Mouse (Mus musculus) Muller cell, postnatal 12 days (primary cell): ENCODE measurements at regions not wholly inside any gene's neighbourhood (a gene's known extent, or its start where the extent isn't known, plus 50 kb on each side); places are given as distances from the start of the nearest gene placed in this dataset.
"Not testable (repeated sequence)": the region's sequence is repeated elsewhere in the genome, so short reads cannot be mapped to it uniquely, and the experiment has no call there.

ENCODE experiments used
- DNase-seq: peaks from one replicate; pipeline ENCODE4 v3.0.0-alpha.2; 2015; ENCODE audit errors: inconsistent ontology term

DNA sequence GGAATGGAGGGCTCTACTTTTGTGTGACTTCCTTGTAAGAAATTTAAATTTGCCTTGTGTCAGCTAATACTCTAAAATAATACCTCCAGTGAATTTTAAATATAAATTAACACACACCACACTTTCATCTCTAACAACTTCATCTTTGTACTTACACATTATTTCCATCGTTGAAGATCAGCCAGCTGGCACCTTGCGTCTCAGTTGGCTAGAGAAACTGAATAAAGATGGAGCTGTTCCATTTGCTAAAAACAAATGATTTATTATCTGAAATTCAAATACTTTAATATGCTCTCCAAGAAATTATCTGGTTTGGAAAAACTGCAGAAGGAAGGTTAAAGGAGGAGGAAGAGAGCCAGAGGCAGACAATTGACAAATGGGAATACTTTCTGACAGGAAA is 122.0 kb upstream of the Gm11096 start:
- DNase-seq, result no peak

DNA sequence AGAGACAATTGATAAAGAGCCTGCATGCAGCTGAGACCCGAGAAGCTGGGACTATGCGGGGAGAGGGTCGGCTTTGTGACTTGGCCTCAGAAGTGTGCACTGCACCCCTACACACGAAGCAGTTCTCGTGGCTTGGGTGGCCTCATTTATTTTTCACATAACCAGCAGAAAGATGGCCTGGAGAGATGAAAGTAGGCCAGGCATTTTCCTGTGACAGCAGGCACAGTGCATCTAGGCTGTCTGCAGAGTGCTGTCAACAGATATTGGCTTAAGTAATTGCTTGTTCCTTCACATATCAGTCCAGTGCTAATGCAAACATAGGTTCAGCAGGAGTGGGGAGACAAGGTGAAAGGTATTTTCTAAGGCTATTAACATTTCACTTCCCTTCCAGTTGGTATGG is 124.9 kb upstream of the Gm11096 start:
- no peak for DNase-seq

DNA sequence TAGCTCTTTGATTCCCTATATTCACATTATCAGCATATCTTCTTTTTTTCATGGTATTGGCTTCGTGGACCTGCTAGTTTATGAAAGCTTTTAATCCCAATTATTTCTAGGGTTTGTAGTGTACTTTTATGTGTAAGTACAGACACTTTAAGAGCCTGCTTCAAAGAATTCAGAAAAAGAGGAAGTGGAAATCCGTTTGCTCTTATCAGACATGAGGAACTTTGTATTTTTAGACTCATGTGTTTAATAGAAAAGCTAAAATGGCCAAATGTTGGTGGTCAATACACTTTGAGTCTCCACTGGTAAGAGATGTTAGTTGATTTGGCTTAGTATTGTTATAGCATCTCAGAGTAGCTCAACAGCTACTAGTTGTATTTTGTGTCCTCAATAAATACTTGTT is 135.7 kb upstream of the Gm11096 start:
- DNase-seq, result no peak

DNA sequence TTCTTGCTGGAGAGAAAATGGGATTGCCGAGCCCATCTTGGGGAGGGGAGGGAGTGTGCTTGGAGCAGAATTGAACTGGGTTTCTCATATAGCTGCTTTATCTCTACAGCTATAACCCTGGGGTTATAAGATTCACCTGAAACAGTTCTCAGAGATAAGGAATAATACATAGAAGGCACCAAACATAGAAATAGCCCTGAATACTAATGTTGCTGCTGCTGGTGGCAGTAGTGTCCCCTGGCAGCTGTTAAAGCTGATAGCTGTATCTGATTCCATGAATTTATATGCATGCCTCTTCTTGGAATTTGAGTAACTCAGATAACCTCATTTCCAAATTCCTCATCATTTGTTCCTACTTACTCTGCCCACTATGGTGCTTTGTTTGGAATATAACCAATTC is 137.0 kb upstream of the Gm11096 start:
- DNase-seq, result no peak

DNA sequence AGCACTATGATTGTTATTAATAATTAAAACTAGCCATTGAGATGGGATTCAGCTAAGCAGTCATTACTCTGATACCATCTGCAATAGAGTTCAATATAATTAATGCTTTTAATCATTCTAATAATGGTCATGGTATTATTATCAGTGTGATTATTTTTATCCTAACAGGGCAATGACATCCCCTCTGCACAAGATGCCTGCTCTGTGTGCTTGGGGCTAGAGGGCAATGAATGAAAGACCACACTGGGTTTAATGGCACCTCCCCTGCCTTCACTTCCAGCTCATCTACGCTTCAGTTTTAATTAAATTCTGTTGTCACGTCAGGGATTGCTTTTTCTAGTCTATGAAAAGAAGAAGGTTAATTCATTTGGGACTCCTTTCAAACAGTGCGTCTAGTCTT is 139.1 kb upstream of the Gm11096 start:
- DNase-seq, result no peak

DNA sequence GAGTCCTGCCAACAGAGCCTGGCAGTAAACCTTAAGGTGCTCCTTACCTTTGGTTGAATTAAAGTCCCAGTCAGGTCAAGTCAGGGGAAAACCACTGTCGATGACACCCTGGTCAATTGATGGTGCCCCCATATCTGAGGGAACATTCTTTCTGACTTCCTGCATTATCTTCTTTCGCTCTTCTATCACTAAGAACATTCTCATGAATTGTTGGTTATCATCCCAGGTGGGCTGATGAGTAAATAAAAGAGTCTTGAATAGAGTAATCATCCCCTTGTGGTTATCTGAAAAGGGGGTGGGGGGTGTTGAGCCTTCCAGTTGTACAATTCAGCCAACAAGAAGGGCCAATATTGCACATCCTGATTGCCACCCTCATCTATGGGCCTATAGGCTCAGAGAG is 149.7 kb upstream of the Gm11096 start:
- no peak for DNase-seq

DNA sequence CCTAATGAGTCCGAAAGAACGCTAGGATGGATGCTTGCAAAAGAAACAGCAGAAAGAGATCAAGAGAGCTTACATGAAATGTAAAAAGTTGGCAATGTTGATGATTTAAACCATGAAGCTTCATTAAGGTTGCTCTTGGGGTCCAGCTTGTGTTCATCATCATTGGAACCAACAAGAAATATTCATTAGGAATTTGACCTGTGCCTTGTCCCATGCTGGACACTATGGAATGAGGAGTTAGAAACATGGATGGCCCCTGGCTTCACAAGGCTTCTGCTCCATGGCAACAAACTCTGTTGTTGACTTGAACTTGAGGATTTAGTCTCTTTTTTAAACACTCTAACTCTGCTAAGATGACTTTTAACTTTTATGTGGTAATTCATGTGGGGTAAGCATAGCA is 159.0 kb upstream of the Gm11096 start:
- DNase-seq, result no peak

DNA sequence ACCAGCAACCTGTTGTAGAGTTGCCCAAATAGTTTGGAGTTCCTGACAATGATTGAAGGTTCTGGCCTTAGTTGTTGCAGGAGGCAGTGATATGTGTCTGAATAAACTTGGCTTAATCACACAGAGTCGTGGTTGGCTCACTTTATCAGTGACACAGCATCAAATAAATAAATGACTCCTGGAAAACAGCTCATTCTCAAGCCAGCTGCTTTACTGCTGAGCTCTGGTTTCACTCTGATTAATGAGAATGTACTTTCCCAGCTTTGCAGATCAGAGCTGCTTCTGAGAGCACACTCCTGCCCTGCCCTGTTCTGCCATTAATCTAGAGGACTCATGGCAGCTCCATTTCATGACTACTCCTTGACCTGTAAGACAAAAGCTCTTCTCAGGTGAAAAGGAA is 171.3 kb upstream of the Gm11096 start:
- no peak for DNase-seq

DNA sequence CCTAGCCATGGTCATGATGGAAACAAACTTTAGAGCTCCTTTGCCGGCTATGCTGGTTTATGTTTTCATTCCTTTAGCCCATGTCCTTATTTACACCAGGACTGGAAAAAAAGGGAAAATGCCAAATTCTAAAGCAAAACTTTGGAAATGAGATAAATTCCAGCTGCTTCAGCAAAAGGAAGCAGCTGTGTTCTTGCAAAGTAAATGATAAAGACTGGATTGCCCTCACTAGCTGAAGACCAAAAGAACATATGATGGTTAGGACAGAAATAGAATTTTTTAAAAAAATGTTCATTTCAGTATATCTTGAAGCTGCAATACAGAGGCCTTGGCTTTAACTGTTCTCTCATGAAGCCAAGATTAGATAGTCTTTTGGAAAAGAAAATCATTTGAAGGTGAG is 179.6 kb upstream of the Gm11096 start:
- no peak for DNase-seq

DNA sequence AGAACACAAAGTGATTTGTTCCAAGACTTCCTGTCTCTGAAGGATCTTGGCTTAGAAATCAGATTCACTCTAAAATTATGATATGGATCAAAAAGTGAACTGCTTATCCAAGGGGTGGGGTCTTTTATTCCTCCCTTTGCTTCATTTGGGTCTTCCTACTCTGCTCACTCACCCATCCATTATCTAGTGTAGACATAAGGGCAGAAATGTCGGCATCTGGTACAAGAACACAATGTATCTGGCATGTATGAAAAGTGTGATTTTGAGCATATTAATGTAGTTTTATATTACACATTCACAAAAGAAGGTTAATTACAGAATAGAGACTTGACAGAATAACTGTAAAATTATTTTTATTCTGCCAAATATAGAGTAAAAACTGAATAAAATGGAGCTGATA is 181.5 kb upstream of the Gm11096 start:
- DNase-seq, result no peak

DNA sequence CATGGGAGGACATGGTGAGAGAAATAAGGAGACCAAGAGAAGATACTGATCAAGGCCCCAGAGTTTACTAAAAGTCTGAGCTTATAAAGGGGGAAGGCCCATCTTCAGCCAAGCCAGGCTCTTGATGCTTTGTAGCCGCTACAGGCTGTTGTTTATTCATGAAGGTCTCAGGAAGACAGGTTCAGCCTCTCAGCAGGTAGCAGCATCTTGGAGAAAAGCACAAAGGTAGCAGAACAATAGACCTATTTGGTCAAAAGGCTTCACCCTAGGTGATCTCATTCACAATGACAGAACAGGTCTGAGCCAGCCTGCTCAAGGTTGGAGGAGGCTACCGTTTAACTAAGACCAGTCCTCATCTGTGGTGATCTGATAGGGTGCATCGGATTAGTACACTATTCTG is 185.5 kb upstream of the Gm11096 start:
- no peak for DNase-seq

DNA sequence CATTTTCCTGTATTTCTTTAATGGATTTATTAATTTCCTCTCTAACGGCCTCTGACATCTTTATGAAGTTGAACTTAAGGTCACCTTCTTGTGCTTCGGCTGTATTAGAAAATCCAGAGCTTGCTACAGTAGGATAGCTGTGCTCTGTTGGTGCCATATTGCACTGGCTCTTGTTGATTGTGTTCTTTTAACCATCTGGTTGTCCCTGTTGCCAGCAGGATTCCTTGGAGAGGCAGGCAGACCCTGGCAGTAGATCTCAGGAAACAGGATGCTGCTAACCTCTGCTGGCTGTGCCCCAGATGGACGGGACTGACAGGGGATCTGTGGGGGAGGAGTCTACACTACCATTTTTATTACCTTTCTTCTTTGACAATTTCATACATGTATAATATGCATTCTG is 185.9 kb upstream of the Thumpd2 start:
- DNase-seq, result no peak

DNA sequence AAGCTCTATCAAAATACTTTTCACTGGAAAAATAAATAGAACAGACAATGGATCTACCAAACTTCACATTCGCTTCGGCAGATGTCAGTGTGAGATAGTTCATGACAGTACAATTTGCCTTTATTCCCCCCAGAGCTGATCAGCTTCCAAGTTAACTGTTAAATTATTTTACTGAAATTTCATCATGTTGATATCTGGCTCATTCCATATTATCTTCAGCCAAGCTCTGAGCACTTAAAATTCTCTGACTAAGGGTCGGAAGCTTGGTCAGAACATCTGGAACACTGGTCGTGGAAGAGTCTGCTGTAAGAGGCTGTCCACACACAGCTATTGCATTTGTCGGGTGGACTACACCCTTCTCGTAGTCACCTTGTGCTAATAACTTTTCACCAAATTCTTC is 181.3 kb upstream of the Thumpd2 start:
- DNase-seq, result no peak

DNA sequence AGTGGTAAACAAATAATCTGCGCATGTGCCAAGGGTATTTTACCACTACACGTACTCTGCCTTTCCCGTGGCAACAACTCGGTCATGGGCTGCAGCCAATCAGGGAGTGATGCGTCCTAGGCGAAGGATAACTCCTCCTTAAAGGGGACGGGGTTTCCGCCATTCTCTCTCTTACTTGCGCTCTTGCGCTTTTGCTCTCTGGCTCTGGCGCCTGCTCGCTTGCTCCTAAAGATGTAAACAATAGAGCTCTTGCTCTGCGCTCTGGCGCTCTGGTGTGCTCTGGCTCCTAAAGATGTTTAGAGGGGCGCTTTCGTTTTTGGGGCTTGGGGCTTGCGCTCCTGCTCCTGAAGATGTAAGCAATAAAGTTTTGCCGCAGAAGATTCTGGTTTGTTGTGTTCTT is 166.9 kb upstream of the Thumpd2 start:
- not testable (repeated sequence) for DNase-seq

DNA sequence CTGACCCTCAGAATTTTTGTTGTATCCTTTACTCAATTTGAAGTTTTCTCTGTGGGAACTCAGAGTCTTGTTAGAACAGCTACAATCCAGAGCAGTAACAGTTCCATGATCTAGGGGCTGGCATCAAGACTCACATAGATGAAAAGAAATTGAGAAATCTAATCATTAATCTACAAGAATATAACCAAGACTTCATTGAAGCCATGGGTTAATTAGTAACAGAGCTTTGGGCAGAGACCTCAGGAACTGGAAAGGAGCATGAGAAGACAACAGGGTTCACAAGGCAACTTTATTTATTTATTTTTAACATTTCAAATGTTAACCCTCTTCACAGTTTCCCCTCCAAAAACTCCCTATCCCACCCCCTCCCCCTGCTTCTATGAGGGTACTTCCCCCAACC is 160.4 kb upstream of the Thumpd2 start:
- no peak for DNase-seq

DNA sequence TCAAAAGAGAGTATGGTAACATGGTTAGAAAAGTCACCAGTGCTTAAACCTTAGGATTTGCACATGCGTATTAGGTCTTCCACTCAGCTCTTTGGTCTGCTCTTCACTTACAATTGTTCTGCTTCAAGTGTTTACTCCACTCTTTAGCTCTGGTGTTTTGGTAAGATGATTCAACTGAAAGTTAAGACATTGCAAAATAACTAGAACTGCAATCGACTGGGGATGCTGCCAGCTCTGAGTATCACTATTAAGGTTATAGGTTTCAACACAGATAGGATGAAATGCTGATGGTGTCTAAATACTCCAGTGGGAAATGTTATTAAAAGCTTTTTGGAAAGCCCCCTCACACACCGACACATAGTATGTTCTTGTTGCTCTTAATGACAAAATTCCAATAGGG is 156.6 kb upstream of the Thumpd2 start:
- no peak for DNase-seq

DNA sequence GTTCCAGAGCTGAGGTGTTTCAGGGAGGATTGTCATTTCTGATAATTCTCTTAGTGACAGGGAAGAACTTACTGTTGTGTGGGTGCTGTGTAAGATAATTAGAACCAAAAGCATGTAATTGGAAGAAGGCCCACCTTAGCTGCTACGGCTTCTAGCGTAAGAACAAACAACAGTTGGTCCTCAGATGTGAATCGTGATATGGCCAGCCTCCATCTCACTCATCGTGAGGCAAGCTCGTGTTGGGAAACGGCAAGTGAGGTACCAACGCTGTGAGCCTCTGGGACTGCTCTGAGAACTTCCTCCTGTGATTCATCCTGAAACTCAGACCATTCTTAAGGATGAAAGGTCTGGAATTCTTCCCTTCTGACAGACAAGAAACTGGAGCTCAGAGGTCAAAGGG is 150.0 kb upstream of the Thumpd2 start:
- DNase-seq, result no peak

DNA sequence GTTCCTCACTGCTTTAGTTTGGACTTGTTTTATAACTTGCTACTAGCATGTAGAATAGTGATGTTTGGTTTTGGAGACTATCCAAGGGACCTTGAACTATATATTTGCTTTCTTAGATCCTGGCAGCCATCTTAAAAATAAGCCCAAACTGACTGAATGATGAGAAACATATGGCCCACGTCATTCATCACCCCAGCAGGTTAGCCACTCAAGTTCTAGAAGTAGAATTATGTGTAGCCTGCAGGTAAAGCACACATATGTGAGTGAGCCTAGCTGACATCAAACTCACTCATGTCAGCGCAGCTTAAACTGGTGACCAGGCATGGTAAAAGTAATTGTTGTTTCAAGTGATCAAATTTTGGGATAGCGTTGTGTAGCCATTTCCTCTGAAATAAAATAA is 147.2 kb upstream of the Thumpd2 start:
- no peak for DNase-seq

DNA sequence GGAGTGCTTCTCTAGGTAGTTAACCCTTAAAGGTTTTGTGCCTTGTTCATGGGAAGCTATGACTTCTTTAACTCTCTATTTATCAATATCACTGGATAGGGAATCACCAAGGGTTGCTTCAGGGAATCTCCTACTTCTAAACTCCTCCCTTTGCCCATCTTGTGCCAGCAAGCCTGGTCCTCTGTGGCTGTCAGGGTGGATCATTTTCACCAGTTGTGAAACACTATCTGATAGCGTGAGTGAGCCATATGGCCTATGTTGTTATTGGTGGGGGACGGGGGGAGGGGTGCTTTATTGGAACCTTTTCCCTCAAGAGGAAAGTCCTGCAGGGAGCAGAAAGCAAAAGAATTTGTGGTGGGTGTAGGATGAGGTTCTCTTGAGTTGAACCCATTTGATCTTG is 145.5 kb upstream of the Thumpd2 start:
- no peak for DNase-seq

DNA sequence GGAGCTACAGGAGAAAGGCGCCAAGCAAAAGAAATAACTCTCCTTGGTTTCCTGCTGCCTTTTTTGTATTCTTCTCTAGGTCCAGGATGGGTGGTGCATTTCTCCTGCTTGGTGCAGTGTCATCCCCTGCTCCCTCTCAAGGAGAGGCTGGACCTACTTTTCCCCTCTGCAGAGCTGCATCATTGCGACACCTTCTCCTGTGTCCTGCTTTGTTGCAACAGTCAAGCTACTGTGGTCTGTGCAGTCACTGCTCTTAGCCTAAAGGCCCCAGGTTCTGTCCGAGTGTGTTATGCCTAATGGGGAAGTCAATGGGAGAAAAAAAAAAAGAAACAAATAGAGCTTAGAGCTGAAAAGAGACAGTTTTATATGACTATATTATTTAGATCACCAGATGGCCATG is 144.4 kb upstream of the Thumpd2 start:
- no peak for DNase-seq

DNA sequence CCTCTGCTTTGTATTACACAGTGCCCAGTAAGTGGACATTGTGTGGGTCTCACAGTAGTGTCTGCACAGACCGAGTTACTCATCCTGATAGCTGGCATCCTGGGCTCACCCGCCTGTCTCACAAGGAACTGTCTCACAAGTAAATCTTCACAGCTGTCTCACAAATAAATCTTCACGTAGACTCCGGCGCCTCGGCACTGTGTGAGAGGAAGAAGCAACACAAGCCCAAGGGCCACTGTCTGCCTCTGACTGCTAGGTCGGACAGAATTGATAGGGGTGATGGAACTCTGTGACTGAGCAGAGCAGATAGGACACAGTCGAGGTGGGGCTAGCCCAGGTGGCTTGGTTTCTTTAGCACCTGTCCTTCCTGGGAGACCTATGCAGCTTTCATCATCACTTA is 136.2 kb upstream of the Thumpd2 start:
- DNase-seq, result no peak

DNA sequence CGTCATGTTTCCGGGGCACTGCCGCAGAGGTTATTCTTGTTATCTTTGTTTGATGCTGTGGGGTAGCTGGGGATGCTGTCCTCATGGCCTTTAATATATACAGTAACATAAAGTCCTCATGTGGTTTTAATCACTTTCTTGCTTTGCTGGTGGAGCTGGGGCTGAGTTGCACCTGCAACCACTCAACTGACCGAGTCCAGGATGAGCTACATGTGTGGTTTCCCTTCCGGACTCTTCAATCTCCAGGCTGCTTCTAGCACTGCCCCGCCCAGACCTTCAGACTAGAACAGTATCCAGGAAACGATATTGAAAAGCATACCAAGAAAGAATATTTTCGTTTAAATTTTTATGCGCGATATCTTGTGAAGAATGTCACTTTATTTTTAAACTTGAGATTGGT is 129.1 kb upstream of the Thumpd2 start:
- no peak for DNase-seq

DNA sequence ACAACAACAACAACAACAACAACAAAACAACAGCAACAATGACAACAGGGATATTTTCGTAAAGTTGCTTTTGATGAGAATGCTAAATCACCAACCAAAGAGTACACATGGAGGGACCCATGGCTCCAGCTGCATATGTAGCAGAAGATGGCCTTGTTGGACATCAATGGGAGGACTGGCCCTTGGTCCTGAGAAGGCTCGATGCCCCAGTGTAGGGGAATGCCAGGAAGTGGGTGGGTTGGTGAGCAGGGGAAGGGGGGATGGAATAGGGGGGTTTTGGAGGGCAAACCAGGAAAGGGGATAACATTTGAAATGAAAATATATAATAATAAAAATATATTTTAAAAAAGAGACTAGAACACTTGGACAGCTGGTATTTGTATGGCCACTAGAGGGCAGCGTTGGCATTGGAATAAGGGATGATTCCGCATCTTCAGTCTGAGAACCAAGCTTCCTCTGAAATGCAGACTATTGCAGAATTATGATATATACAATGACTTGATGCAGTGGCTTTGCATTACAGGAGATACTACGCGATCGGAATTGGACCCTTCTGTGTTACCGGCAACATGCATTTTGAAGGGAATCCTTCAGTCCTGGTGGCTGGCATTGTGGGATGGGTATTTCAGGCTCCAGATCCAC is 128.5 kb upstream of the Thumpd2 start:
- DNase-seq, result peak; percentile 19

DNA sequence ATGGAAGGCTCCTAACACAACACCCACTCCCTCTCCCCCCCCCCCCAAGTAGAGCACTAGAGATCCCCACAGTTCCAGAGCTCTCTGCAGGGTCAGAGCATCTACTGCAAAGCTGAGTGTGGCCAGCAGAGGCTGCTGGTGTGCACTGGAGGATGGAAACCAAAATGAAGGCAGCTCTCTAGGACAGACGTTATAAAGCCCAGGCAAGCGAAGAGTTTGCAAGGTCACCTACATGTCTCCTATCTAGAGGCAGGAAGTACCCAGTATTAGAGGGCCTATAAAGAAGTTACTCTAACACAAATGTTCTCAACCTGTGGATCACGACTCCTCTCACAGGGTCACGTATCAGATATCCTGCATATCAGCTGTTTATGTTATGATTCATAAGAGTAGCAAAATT is 125.1 kb upstream of the Thumpd2 start:
- DNase-seq, result peak; percentile 3

DNA sequence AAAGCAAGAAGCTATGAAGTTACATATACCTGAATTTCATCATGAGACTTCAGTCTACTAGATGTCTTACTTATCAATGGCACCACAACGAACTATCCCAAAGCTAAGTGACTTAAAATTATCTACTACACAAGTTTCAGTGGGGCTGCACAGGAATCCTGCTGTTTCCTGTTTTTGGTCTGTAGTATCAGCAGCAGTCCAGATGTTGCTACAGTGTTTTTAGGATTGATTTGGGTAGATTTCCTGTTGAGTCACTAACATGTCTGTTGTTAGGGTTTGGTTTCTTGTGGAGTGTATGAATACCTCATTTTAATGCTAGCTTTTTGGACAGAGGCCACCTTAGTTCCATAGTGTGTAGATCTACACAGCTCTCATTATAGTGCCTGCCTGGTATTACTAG is 120.8 kb upstream of the Thumpd2 start:
- no peak for DNase-seq
